Mouse (Mus musculus): ENCODE results near the gene Fam78b.

DNA sequence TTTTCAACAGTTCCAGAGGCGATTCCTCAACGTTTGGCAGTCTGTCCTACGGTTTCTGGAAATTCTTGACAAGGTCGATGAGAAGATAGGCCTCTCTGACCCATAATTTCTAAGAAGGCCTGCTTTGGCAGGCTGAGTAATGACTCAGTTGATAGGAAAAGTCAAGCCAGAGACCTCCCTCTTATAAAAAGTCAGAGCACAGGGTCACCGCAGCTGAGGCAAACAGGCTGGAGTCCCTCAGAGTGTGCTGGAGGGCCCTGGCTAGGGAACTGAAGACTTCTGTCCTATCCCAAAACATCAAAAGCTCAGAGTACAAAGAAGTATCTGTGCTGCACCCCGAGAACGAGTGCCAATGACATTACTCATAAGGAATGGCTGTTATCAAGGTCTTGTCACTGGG, 4.4 kb upstream of the Fam78b start:
- TF ChIP-seq CTCF (IDR thresholded peaks at IDR 0.05; ENCODE audit: low read depth, low read length): no peak
- no peak for TF ChIP-seq EP300 (IDR thresholded peaks at IDR 0.05; ENCODE audit: insufficient read depth, low read depth, low read length)

Measured in ES-Bruce4 (cell line).